Mouse (Mus musculus) liver, adult 2 months (tissue): ENCODE measurements around the gene Pemt. TPM values are rescaled to one million over a fixed set of nuclear protein-coding genes. Genes with fewer than 3 reads are reported as not detected.
A peak's percentile ranks its signal among the peaks of the same experiment; 100 is the strongest.

ENCODE experiments used
- DNase-seq: peaks from one replicate; pipeline ENCODE4 v3.0.0-alpha.2; 2011; ENCODE audit warnings: low read depth, low spot score; ENCODE audit errors: extremely low read depth
- H3K27ac ChIP-seq: fragments of 200-500 bp; replicated peaks from 2 replicates; pipeline ENCODE4 v1.5.1; 2012; ENCODE audit warnings: low read depth, mild to moderate bottlenecking, control low read depth, inconsistent platforms, low read length; ENCODE audit not compliant: insufficient read depth
- H3K27me3 ChIP-seq: fragments of 200-500 bp; 2 replicates; pipeline ENCODE4 v1.6.1; 2012; ENCODE audit warnings: mild to moderate bottlenecking, moderate library complexity, low read length, inconsistent platforms; ENCODE audit not compliant: control insufficient read depth, insufficient read depth
- H3K36me3 ChIP-seq: fragments of 200-500 bp; 2 replicates; pipeline ENCODE4 v1.6.1; 2012; ENCODE audit warnings: low read length, inconsistent platforms; ENCODE audit not compliant: control insufficient read depth, insufficient read depth
- H3K4me1 ChIP-seq: fragments of 200-500 bp; 2 replicates; pipeline ENCODE4 v1.6.1; 2011; ENCODE audit warnings: low read length; ENCODE audit not compliant: control insufficient read depth, insufficient read depth
- H3K4me3 ChIP-seq: fragments of 200-500 bp; 2 replicates; pipeline ENCODE4 v1.5.1; 2011; ENCODE audit warnings: low read depth, mild to moderate bottlenecking, control low read depth, low read length, moderate library complexity; ENCODE audit not compliant: insufficient read depth
- H3K79me2 ChIP-seq: fragments of 200-500 bp; 2 replicates; pipeline ENCODE4 v1.6.1; 2012; ENCODE audit warnings: inconsistent platforms, mild to moderate bottlenecking, low read length, moderate library complexity; ENCODE audit not compliant: control insufficient read depth, insufficient read depth
- H3K9ac ChIP-seq: fragments of 200-500 bp; 2 replicates; pipeline ENCODE4 v1.6.1; 2012; ENCODE audit warnings: low read depth, mild to moderate bottlenecking, control low read depth, inconsistent platforms, low read length
- CTCF ChIP-seq: fragments of 200-500 bp; IDR thresholded peaks from 2 replicates; pipeline ENCODE4 v1.5.1; 2011; ENCODE audit warnings: low read depth, low read length, control low read depth
- POLR2A ChIP-seq: fragments of 200-500 bp; IDR thresholded peaks from 2 replicates; pipeline ENCODE4 v1.6.1; 2011; ENCODE audit warnings: low read length, control low read depth; ENCODE audit not compliant: insufficient read depth; ENCODE audit errors: extremely low read depth
- WGBS: fragments of 180-500 bp; shearing (Covaris S2); methylation state at CpG from one replicate; pipeline ENCODE4 v1.1.7; 2018; 5-methylcytosine and 5-hydroxymethylcytosine counted together
- polyA plus RNA-seq: library from polyadenylated mRNA; depleted of rRNA; stranded (reverse); fragments of >200 nt; gene quantifications from 2 replicates; pipeline ENCODE4 v1.2.3, GENCODE M21; 2012
- total RNA-seq: library from RNA; depleted of rRNA; stranded (reverse); fragments of >200 nt; gene quantifications from 2 replicates; pipeline ENCODE4 v1.2.3, GENCODE M21; 2014

Gene Pemt
- total and polyA plus RNA-seq, 2 experiments, result 432 to 1,369 TPM

DNA sequence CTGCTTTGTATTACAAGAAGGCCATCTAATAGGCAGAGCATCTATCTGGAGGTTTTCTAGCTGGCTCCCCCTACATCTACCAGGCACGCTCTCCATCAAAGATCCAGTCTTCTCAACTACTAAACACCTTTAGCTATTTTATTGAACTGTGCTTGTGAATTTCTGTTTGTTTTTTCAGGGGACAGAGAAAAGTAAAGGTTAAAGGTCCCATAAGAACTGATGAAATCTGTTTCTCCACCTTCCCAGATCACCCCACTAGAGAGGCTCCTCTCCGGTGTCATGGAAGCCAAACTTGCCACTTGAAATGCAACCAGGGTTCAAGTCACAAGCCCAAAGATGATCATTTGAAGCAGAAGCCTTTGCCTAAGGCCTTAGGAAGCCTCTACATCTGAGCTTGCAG, 2.6 kb upstream of the Pemt start:
- Histone ChIP-seq H3K36me3 (no peaks in the 10 kb centered on the region), H3K9ac (no peak overlapping the region), H3K4me3 (no peak overlapping the region), H3K27ac (peak overlapping the region; percentile 82), H3K4me1 (peaks cover 19% of the 10 kb centered on the region), H3K27me3 (no peaks in the 10 kb centered on the region), H3K79me2 (no peaks in the 10 kb centered on the region)
- 35% methylated on average over 2 of the region's 2 CpGs for WGBS
- TF ChIP-seq CTCF (no peak), POLR2A (no peak)
- DNase-seq, result peak; percentile 93

DNA sequence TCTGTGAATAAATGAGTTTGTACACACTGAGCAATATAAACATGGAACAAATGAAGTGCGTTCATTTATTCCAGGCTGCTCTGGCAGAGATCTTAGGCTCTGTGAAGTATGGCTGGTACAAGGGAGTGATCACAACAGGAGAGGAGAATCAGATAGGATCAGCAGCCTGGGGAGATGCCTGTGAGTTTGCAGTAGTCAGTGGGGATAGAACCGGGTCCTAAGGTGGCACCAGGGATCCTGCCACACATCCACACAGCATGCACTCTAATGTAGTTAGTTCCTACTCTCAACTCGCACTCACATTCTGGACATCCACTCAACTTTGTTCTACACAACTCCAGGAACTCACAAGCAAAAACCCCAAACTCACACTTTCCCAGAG, 622 bp downstream of the Pemt start:
- peak overlapping the region; percentile 54 for H3K27ac ChIP-seq
- TF ChIP-seq CTCF (no peak), POLR2A (no peak)
- peak overlapping the region; percentile 56 for H3K9ac ChIP-seq
- WGBS, result 2% methylated on average over 3 of the region's 3 CpGs
- H3K4me1 ChIP-seq, result peaks cover 19% of the 10 kb centered on the region
- no peaks in the 10 kb centered on the region for H3K79me2 ChIP-seq
- H3K4me3 ChIP-seq, result peak overlapping the region; percentile 72
- no peaks in the 10 kb centered on the region for H3K36me3 ChIP-seq
- H3K27me3 ChIP-seq, result no peaks in the 10 kb centered on the region
- DNase-seq, result no peak

DNA sequence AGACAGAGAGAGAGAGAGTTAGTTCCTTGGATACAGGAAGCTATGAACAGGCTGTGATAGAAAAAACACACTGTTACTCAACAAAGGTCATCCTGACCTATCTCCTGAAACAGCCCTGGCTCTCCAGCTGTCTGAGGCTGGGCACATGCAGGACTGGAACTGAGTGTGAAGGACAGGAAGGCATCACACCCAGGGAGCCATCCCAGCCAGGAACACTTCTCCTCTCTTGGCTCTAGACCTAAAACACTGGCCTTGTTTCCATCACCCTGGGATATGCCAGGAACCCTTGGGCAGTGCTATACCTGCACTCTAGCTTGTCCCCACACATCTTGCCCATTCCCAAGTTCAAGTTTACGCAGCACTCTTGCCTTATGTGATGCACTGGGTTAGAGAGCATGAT, 1.5 kb downstream of the Pemt start:
- WGBS, result 82% methylated on average over 1 of the region's 1 CpGs
- TF ChIP-seq CTCF (no peak), POLR2A (no peak)

DNA sequence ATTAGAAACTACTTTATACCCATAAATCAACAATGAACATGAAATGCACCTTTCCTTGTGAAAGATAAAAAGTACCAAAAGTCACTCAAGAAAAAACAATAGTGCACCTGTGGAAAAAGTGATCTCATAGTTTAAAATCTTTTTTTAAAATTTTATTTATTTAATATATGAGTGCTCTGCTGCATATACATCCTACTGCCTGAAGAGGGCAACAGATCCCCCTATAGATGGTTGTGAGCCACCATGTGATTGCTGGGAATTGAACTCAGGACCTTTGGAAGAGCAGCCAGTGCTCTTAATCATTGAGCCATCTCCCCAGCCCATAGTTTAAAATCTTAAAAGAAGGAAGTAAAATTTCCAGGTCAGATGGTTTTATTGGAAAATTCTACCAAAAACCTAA, 4.0 kb downstream of the Pemt start:
- no peaks in the 10 kb centered on the region for H3K36me3 ChIP-seq
- H3K4me1 ChIP-seq, result peaks cover 12% of the 10 kb centered on the region
- H3K27ac ChIP-seq, result no peak overlapping the region
- no peak overlapping the region for H3K4me3 ChIP-seq
- no peak for DNase-seq
- no peaks in the 10 kb centered on the region for H3K27me3 ChIP-seq
- no peak overlapping the region for H3K9ac ChIP-seq
- no peaks in the 10 kb centered on the region; the same call in 1 of the 2 replicates for H3K79me2 ChIP-seq
- TF ChIP-seq POLR2A, result no peak
- no peak for TF ChIP-seq CTCF

More for the DNA sequence above, 1.5 kb downstream of the Pemt start:
- no peak overlapping the region for H3K27ac ChIP-seq
- H3K36me3 ChIP-seq, result no peaks in the 10 kb centered on the region
- no peak overlapping the region for H3K9ac ChIP-seq
- H3K79me2 ChIP-seq, result no peaks in the 10 kb centered on the region
- DNase-seq, result peak; percentile 78
- peaks cover 19% of the 10 kb centered on the region for H3K4me1 ChIP-seq
- H3K4me3 ChIP-seq, result no peak overlapping the region
- no peaks in the 10 kb centered on the region for H3K27me3 ChIP-seq

DNA sequence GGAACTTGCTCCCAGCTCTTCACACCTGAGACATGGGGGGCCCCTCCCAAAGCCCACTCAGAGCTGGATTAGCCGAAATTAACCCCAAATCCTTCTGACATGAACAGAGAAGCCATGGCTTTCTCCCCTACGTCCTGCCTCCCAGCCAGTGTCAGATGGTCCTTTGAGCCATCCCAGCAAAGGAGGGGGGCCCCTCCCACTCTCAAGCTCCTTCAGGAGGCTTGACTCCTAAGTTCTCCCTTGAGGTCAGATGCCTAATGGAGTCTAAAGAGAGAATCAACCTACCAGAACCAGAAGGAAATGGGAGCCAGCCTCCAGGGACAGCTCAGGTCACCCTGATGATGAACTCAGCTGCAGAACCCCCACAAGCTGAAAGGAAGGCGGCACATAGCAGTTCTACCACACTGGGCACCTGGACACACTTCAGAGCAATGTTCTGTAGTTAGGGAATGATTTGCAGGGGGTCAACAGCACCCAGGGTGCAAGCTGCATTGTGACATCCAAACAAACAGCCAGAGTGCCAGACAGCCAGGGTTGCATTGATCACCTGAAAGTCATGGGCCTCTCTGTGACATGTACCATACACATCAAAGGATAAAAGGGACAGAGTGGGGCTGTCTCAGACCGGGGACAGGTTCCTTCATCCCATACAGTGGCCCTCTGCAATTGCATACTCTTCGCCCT, 9.6 kb downstream of the Pemt start:
- H3K27ac ChIP-seq, result peak overlapping the region; percentile 96
- peak; percentile 98 for DNase-seq
- peaks cover 22% of the 10 kb centered on the region; the same call in 1 of the 2 replicates for H3K79me2 ChIP-seq
- peak overlapping the region; percentile 89 for H3K9ac ChIP-seq
- H3K36me3 ChIP-seq, result no peaks in the 10 kb centered on the region
- peak overlapping the region; percentile 73 for H3K4me3 ChIP-seq
- TF ChIP-seq CTCF, result no peak
- peak; percentile 39; the same call in 1 of the 2 replicates for TF ChIP-seq POLR2A
- no peaks in the 10 kb centered on the region for H3K27me3 ChIP-seq
- peaks cover 28% of the 10 kb centered on the region for H3K4me1 ChIP-seq
- 22% methylated on average over 5 of the region's 5 CpGs for WGBS

DNA sequence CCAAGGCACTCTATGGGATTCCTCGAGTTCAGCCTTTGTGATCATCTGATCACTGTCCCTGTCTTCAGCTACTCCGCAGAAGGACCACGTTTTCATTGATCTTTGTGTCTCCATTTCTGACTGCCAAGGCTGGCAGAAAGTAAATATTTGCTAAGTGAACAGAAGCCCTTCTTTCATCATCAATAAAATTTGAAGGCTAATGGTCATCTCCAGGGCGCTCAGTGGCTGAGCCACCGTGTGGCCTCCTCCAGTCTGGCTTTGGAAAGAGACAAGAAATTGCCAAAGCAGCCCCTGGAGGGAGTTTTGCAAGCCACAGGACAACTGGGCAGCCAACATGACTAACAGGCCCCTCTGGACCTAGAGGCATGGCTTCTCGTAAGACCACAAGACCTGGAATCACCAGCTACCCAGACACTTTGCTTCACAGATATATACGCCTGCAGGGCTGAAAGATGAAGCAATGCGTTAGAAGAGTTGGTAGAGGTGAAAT, 11.3 kb downstream of the Pemt start:
- H3K27me3 ChIP-seq, result no peaks in the 10 kb centered on the region
- H3K4me1 ChIP-seq, result peaks cover 28% of the 10 kb centered on the region
- H3K9ac ChIP-seq, result peak overlapping the region; percentile 89
- H3K4me3 ChIP-seq, result peak overlapping the region; percentile 73
- H3K36me3 ChIP-seq, result no peaks in the 10 kb centered on the region; the same call in 1 of the 2 replicates
- TF ChIP-seq POLR2A (no peak), CTCF (peak; percentile 36)
- H3K27ac ChIP-seq, result peak overlapping the region; percentile 96
- peak; percentile 97 for DNase-seq
- 28% methylated on average over 8 of the region's 8 CpGs for WGBS
- H3K79me2 ChIP-seq, result peaks cover 22% of the 10 kb centered on the region; the same call in 1 of the 2 replicates
